Mouse (Mus musculus) embryonic facial prominence, embryonic 11.5 days (tissue): Measurements from ENCODE around the gene Nr4a2. TPM values are rescaled to one million over a fixed set of nuclear protein-coding genes. Genes with fewer than 3 reads are reported as not detected.

Source experiments
- ATAC-seq: fragments of 200-750 bp; cut with Nextera tagmentation; replicated peaks from 2 replicates; pipeline ENCODE4 v1.8.0; 2017; ENCODE audit warnings: low read depth; ENCODE audit not compliant: insufficient number of reproducible peaks, low FRiP score, low TSS enrichment
- DNase-seq: peaks from one replicate; pipeline ENCODE4 v3.0.0-alpha.2; 2015; ENCODE audit warnings: low spot score
- H3K27ac ChIP-seq: fragments of 300-500 bp; sonication (generic); replicated peaks from 2 replicates; pipeline ENCODE4 v1.5.1; 2014; ENCODE audit warnings: mild to moderate bottlenecking, low read depth, low read length, control low read depth
- H3K27me3 ChIP-seq: fragments of 300-500 bp; sonication (generic); 2 replicates; pipeline ENCODE4 v1.6.1; 2014; ENCODE audit warnings: mild to moderate bottlenecking, low read length, moderate library complexity, mixed read lengths; ENCODE audit not compliant: control insufficient read depth, insufficient read depth
- H3K36me3 ChIP-seq: fragments of 300-500 bp; sonication (generic); replicated peaks from 2 replicates; pipeline ENCODE4 v1.6.1; 2014; ENCODE audit warnings: low read depth, mild to moderate bottlenecking, low read length, moderate library complexity, mixed read lengths; ENCODE audit not compliant: control insufficient read depth, insufficient read depth
- H3K4me1 ChIP-seq: fragments of 300-500 bp; sonication (generic); 2 replicates; pipeline ENCODE4 v1.6.1; 2014; ENCODE audit warnings: low read length, mixed read lengths; ENCODE audit not compliant: control insufficient read depth, insufficient read depth
- H3K4me2 ChIP-seq: fragments of 300-500 bp; sonication (generic); 2 replicates; pipeline ENCODE4 v1.6.1; 2014; ENCODE audit warnings: low read depth, mild to moderate bottlenecking, control low read depth, low read length, moderate library complexity
- H3K4me3 ChIP-seq: fragments of 300-500 bp; sonication (generic); 2 replicates; pipeline ENCODE4 v1.5.1; 2014; ENCODE audit warnings: low read depth, low read length, control low read depth
- H3K9ac ChIP-seq: fragments of 300-500 bp; sonication (generic); replicated peaks from 2 replicates; pipeline ENCODE4 v1.6.1; 2014; ENCODE audit warnings: mild to moderate bottlenecking, control low read depth, low read length
- H3K9me3 ChIP-seq: fragments of 300-500 bp; sonication (generic); replicated peaks from 2 replicates; pipeline ENCODE4 v1.6.1; 2016; ENCODE audit warnings: mild to moderate bottlenecking, low read length, inconsistent platforms, mixed read lengths; ENCODE audit not compliant: control insufficient read depth
- WGBS: fragments of 180-500 bp; shearing (Covaris S2); extraction: QIAGEN DNeasy Blood & Tissue Kit; methylation state at CpG from one replicate; pipeline ENCODE4 v1.1.7; 2014; 5-methylcytosine and 5-hydroxymethylcytosine counted together
- polyA plus RNA-seq: library from polyadenylated mRNA; unstranded; fragments of >200 nt; fragmentation: Nextera tagmentation; extraction: Ambion mirVana; gene quantifications from 2 replicates; pipeline ENCODE4 v1.2.1, GENCODE M21; 2014

Nr4a2 gene
- polyA plus RNA-seq, 1 experiment from 2014 or later: 3.7 TPM

GRCm38 (mm10) chr2:57114211-57115151, 9.3 kb downstream of the Nr4a2 start:
- WGBS: under 1% methylated on average over 85 of the region's 88 CpGs
- Histone ChIP-seq H3K4me3 (peak overlapping the region; percentile 78), H3K36me3 (no peaks in the 10 kb centered on the region), H3K27me3 (peaks cover 34% of the 10 kb centered on the region), H3K4me2 (peak overlapping the region; percentile 98), H3K4me1 (no peaks in the 10 kb centered on the region), H3K9me3 (no peaks in the 10 kb centered on the region), H3K9ac (peak overlapping the region; percentile 62), H3K27ac (0 out of 2 replicates have a peak overlapping the region, but pooled peaks have one; percentile 9)
- peak; percentile 80 for ATAC-seq
- DNase-seq: peak; percentile 86

GRCm38 (mm10) chr2:57113431-57113830, 10.4 kb downstream of the Nr4a2 start:
- Histone ChIP-seq H3K9ac (no peak overlapping the region), H3K36me3 (no peaks in the 10 kb centered on the region), H3K4me1 (no peaks in the 10 kb centered on the region), H3K27ac (no peak overlapping the region), H3K4me2 (peak overlapping the region; percentile 98), H3K4me3 (no peak overlapping the region; the same call in 1 of the 2 replicates), H3K27me3 (peaks cover 40% of the 10 kb centered on the region), H3K9me3 (no peaks in the 10 kb centered on the region)
- 19% methylated on average over 5 of the region's 5 CpGs for WGBS
- ATAC-seq (no peak), DNase-seq (no peak)

DNA sequence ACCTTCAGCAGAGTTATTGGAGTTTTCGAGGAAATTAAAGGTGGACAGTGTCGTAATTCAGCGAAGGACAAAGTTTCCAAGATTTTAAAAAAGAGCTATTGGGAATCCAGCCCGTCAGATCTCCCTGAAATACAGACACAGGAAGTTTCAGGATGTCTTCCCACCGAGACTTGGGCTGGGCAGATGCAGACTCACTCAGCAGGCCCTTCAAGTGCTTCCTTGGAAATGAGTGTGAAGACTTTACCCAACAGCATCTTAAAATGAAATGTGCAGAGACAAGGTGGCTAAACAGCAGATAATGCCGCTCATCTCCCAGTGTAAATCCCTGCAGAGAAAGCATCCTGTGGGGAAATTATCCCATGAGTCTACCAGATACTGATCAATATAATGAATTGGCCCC, 10.9 kb downstream of the Nr4a2 start:
- ATAC-seq: no peak
- Histone ChIP-seq H3K4me1 (no peaks in the 10 kb centered on the region), H3K4me2 (no peak overlapping the region), H3K9me3 (no peaks in the 10 kb centered on the region), H3K9ac (no peak overlapping the region), H3K27ac (no peak overlapping the region), H3K4me3 (no peak overlapping the region), H3K27me3 (peaks cover 45% of the 10 kb centered on the region), H3K36me3 (no peaks in the 10 kb centered on the region)
- 22% methylated on average over 6 of the region's 6 CpGs for WGBS
- no peak for DNase-seq

- WGBS: 4% methylated on average over 38 of the region's 38 CpGs
- Histone ChIP-seq H3K4me2 (peak overlapping the region; percentile 5; the same call in 1 of the 2 replicates), H3K36me3 (no peaks in the 10 kb centered on the region), H3K27ac (no peak overlapping the region), H3K4me1 (no peaks in the 10 kb centered on the region), H3K9ac (no peak overlapping the region), H3K9me3 (no peaks in the 10 kb centered on the region), H3K4me3 (no peak overlapping the region), H3K27me3 (peaks cover 49% of the 10 kb centered on the region)
- peak; percentile 26 for DNase-seq
- no peak for ATAC-seq
These were observed 11.8 kb downstream of the Nr4a2 start for GRCm38 (mm10) chr2:57111791-57112538.

GRCm38 (mm10) chr2:57111011-57111790, 12.6 kb downstream of the Nr4a2 start:
- Histone ChIP-seq H3K4me1 (no peaks in the 10 kb centered on the region), H3K9ac (no peak overlapping the region), H3K36me3 (no peaks in the 10 kb centered on the region), H3K4me3 (no peak overlapping the region), H3K4me2 (peak overlapping the region; percentile 5; the same call in 1 of the 2 replicates), H3K27me3 (peaks cover 49% of the 10 kb centered on the region), H3K27ac (no peak overlapping the region), H3K9me3 (no peaks in the 10 kb centered on the region)
- no peak for ATAC-seq
- peak; percentile 23 for DNase-seq
- 6% methylated on average over 39 of the region's 39 CpGs for WGBS

- H3K9me3 ChIP-seq: no peaks in the 10 kb centered on the region
- H3K9ac ChIP-seq: no peak overlapping the region
- H3K4me1 ChIP-seq: no peaks in the 10 kb centered on the region
- no peak overlapping the region for H3K27ac ChIP-seq
- H3K27me3 ChIP-seq: peaks cover 57% of the 10 kb centered on the region
- H3K36me3 ChIP-seq: no peaks in the 10 kb centered on the region
- DNase-seq (peak; percentile 26), ATAC-seq (no peak)
- WGBS: 8% methylated on average over 16 of the region's 16 CpGs
- no peak overlapping the region for H3K4me2 ChIP-seq
- H3K4me3 ChIP-seq: no peak overlapping the region
These were observed 13.4 kb downstream of the Nr4a2 start for GRCm38 (mm10) chr2:57110401-57110800.

GRCm38 (mm10) chr2:57109926-57110325, 13.9 kb downstream of the Nr4a2 start:
- H3K9ac ChIP-seq: no peak overlapping the region
- H3K4me3 ChIP-seq: no peak overlapping the region
- H3K4me1 ChIP-seq: no peaks in the 10 kb centered on the region
- H3K27ac ChIP-seq: no peak overlapping the region
- no peaks in the 10 kb centered on the region for H3K36me3 ChIP-seq
- no peaks in the 10 kb centered on the region for H3K9me3 ChIP-seq
- ATAC-seq: no peak
- no peak for DNase-seq
- H3K4me2 ChIP-seq: no peak overlapping the region
- 4% methylated on average over 14 of the region's 14 CpGs for WGBS
- peaks cover 61% of the 10 kb centered on the region for H3K27me3 ChIP-seq
